Mouse (Mus musculus) midbrain, postnatal 0 days (tissue): ENCODE results near the gene Pak6. TPM values are rescaled to one million over a fixed set of nuclear protein-coding genes. Genes with fewer than 3 reads are reported as not detected.

Source experiments
- ATAC-seq: fragments of 200-750 bp; cut with Nextera tagmentation; 2 replicates; pipeline ENCODE4 v1.8.0; 2017; ENCODE audit warnings: moderate number of reproducible peaks, mild to moderate bottlenecking, moderate TSS enrichment, moderate library complexity; ENCODE audit not compliant: low FRiP score
- DNase-seq: peaks from one replicate; pipeline ENCODE4 v3.0.0-alpha.2; 2015; ENCODE audit warnings: low spot score
- H3K27ac ChIP-seq: fragments of 300-500 bp; sonication (generic); 2 replicates; pipeline ENCODE4 v1.5.1; 2014; ENCODE audit warnings: low read depth, mild to moderate bottlenecking, low read length, mixed read lengths
- H3K27me3 ChIP-seq: fragments of 300-500 bp; sonication (generic); 2 replicates; pipeline ENCODE4 v1.6.1; 2014; ENCODE audit warnings: low read length, control low read depth, mixed read lengths; ENCODE audit not compliant: insufficient read depth
- H3K36me3 ChIP-seq: fragments of 300-500 bp; sonication (generic); 2 replicates; pipeline ENCODE4 v1.6.1; 2014; ENCODE audit warnings: low read length, control low read depth, mixed read lengths; ENCODE audit not compliant: insufficient read depth
- H3K4me1 ChIP-seq: fragments of 300-500 bp; sonication (generic); 2 replicates; pipeline ENCODE4 v1.6.1; 2014; ENCODE audit warnings: mild to moderate bottlenecking, control low read depth, antibody characterized with exemption, low read length, mixed read lengths; ENCODE audit not compliant: insufficient read depth
- H3K4me2 ChIP-seq: fragments of 300-500 bp; sonication (generic); 2 replicates; pipeline ENCODE4 v1.6.1; 2014; ENCODE audit warnings: low read depth, mild to moderate bottlenecking, low read length, mixed read lengths; ENCODE audit not compliant: poor library complexity, severe bottlenecking
- H3K4me3 ChIP-seq: fragments of 300-500 bp; sonication (generic); 2 replicates; pipeline ENCODE4 v1.5.1; 2014; ENCODE audit warnings: low read depth, mild to moderate bottlenecking, low read length, moderate library complexity
- H3K9ac ChIP-seq: fragments of 300-500 bp; sonication (generic); replicated peaks from 2 replicates; pipeline ENCODE4 v1.6.1; 2014; ENCODE audit warnings: mild to moderate bottlenecking, low read length, moderate library complexity, mixed read lengths; ENCODE audit not compliant: poor library complexity, severe bottlenecking
- H3K9me3 ChIP-seq: fragments of 300-500 bp; sonication (generic); 2 replicates; pipeline ENCODE4 v1.6.1; 2016; ENCODE audit warnings: low read length, control low read depth
- CTCF ChIP-seq: IDR thresholded peaks from 2 replicates; pipeline ENCODE4 v1.5.1; 2016; ENCODE audit warnings: antibody characterized with exemption, mild to moderate bottlenecking
- WGBS: fragments of 180-500 bp; shearing (Covaris S2); extraction: QIAGEN DNeasy Blood & Tissue Kit; methylation state at CpG from one replicate; pipeline ENCODE4 v1.1.7; 2014; 5-methylcytosine and 5-hydroxymethylcytosine counted together
- polyA plus RNA-seq: library from polyadenylated mRNA; unstranded; fragments of >200 nt; fragmentation: Nextera tagmentation; extraction: Ambion mirVana; gene quantifications from 2 replicates; pipeline ENCODE4 v1.2.1, GENCODE M21; 2015
- total RNA-seq: library from RNA; depleted of rRNA; stranded (reverse); fragments of >200 nt; gene quantifications from 2 replicates; pipeline ENCODE4 v1.2.3, GENCODE M21; 2014

The Pak6 gene
- total and polyA plus RNA-seq, 2 experiments from 2014 or later: 66.1 to 120 TPM

GRCm38 (mm10) chr2:118676839-118677741 is 14.0 kb downstream of the Pak6 start:
- Histone ChIP-seq H3K4me2 (peak overlapping the region; percentile 89), H3K4me1 (peaks cover 12% of the 10 kb centered on the region; the same call in 1 of the 2 replicates), H3K9me3 (no peaks in the 10 kb centered on the region), H3K36me3 (peaks cover 17% of the 10 kb centered on the region; the same call in 1 of the 2 replicates), H3K4me3 (peak overlapping the region; percentile 48), H3K9ac (peak overlapping the region; percentile 64), H3K27ac (no peak overlapping the region), H3K27me3 (0 out of 2 replicates have a peak, but pooled peaks cover 7% of the 10 kb centered on the region)
- DNase-seq (no peak), ATAC-seq (peak; percentile 39)
- WGBS: 2% methylated on average over 71 of the region's 89 CpGs
- TF ChIP-seq CTCF: no peak

DNA sequence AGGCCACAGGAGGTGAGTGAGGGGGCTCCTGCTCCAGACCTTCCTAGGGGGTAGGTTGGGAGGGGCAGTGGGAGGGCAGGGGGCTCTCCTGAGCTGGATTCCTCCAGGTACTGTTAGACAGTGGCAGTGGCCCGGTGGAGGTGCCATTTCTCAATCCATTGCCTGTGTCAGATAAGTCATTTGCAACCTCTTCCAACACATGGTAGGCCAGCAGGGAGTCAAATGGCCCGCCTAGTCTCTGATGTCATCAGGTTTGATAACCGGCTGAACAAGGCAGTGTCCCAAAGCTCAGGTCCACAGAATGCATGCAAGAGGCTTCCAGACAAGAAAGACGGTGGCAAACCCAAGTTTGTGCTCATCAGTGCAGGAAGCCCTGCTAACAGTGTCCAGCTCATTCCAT is 14.7 kb downstream of the Pak6 start:
- no peak; the same call in 1 of the 2 replicates for ATAC-seq
- 30% methylated on average over 4 of the region's 4 CpGs for WGBS
- no peak for DNase-seq
- H3K27ac ChIP-seq: no peak overlapping the region
- peak overlapping the region; percentile 89 for H3K4me2 ChIP-seq
- 0 out of 2 replicates have a peak, but pooled peaks cover 7% of the 10 kb centered on the region for H3K27me3 ChIP-seq
- 0 out of 2 replicates have a peak overlapping the region, but pooled peaks have one; percentile 64 for H3K9ac ChIP-seq
- peaks cover 12% of the 10 kb centered on the region; the same call in 1 of the 2 replicates for H3K4me1 ChIP-seq
- H3K36me3 ChIP-seq: peaks cover 21% of the 10 kb centered on the region; the same call in 1 of the 2 replicates
- no peaks in the 10 kb centered on the region for H3K9me3 ChIP-seq
- TF ChIP-seq CTCF: no peak
- H3K4me3 ChIP-seq: peak overlapping the region; percentile 48; the same call in 1 of the 2 replicates

GRCm38 (mm10) chr2:118679577-118679976 is 16.5 kb downstream of the Pak6 start:
- ATAC-seq (no peak), DNase-seq (no peak)
- Histone ChIP-seq H3K4me3 (no peak overlapping the region), H3K36me3 (peaks cover 21% of the 10 kb centered on the region; the same call in 1 of the 2 replicates), H3K27ac (no peak overlapping the region), H3K27me3 (0 out of 2 replicates have a peak, but pooled peaks cover 7% of the 10 kb centered on the region), H3K4me1 (peaks cover 12% of the 10 kb centered on the region; the same call in 1 of the 2 replicates), H3K4me2 (no peak overlapping the region), H3K9me3 (no peaks in the 10 kb centered on the region), H3K9ac (no peak overlapping the region)
- 88% methylated on average over 3 of the region's 3 CpGs for WGBS
- no peak for TF ChIP-seq CTCF

DNA sequence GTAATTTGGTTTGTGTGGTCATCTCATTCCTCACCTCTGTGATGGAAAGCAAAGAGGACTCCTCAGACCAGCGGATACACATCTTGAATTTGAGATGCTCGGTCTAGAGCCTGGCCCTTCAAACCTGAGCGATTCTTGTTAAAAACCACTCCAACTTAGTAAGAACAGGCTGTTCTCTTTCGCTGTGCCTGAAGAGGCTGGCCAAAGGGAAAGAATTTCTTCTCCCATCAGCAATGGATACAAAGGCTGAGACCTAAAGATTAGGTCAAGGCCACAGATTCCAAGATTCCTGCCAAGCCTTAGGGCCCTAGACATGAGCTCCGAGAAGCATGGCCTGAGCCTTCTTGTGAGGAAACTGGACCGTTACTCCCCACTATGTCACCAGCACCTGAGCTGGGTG is 17.8 kb downstream of the Pak6 start:
- ATAC-seq: no peak
- H3K36me3 ChIP-seq: peaks cover 21% of the 10 kb centered on the region; the same call in 1 of the 2 replicates
- H3K4me1 ChIP-seq: peaks cover 12% of the 10 kb centered on the region; the same call in 1 of the 2 replicates
- no peak overlapping the region for H3K4me3 ChIP-seq
- H3K9me3 ChIP-seq: no peaks in the 10 kb centered on the region
- H3K27ac ChIP-seq: no peak overlapping the region
- H3K27me3 ChIP-seq: 0 out of 2 replicates have a peak, but pooled peaks cover 4% of the 10 kb centered on the region
- 92% methylated on average over 6 of the region's 6 CpGs for WGBS
- no peak overlapping the region for H3K9ac ChIP-seq
- H3K4me2 ChIP-seq: no peak overlapping the region
- no peak for TF ChIP-seq CTCF
- no peak for DNase-seq

- no peaks in the 10 kb centered on the region for H3K4me1 ChIP-seq
- H3K27me3 ChIP-seq: no peaks in the 10 kb centered on the region
- TF ChIP-seq CTCF: no peak
These were observed 19.6 kb downstream of the Pak6 start for GRCm38 (mm10) chr2:118682544-118683260.

More at GRCm38 (mm10) chr2:118682544-118683260, 19.6 kb downstream of the Pak6 start:
- ATAC-seq (no peak), DNase-seq (no peak)
- no peak overlapping the region for H3K4me2 ChIP-seq
- WGBS: 52% methylated on average over 8 of the region's 8 CpGs
- no peak overlapping the region for H3K4me3 ChIP-seq
- no peaks in the 10 kb centered on the region for H3K9me3 ChIP-seq
- peaks cover 21% of the 10 kb centered on the region; the same call in 1 of the 2 replicates for H3K36me3 ChIP-seq
- no peak overlapping the region for H3K27ac ChIP-seq
- H3K9ac ChIP-seq: no peak overlapping the region
